Mouse (Mus musculus) adrenal gland, postnatal 36 days (tissue): Measurements from ENCODE around the gene Bmp8a. TPM values are rescaled to one million over a fixed set of nuclear protein-coding genes. Genes with fewer than 3 reads are reported as not detected.

Source experiments
- DNase-seq, 2 experiments: peaks; one replicate each; pipeline ENCODE4 v3.0.0; 2021; ENCODE audit warnings: mixed read lengths in 1 of 2
- total RNA-seq, 2 experiments: library from RNA; stranded (reverse); gene quantifications; 2 replicates each; pipeline ENCODE4 v1.2.3; 2021

The Bmp8a gene
- total RNA-seq, 2 experiments from 2014 or later, result 0.13 to 0.20 TPM

DNA sequence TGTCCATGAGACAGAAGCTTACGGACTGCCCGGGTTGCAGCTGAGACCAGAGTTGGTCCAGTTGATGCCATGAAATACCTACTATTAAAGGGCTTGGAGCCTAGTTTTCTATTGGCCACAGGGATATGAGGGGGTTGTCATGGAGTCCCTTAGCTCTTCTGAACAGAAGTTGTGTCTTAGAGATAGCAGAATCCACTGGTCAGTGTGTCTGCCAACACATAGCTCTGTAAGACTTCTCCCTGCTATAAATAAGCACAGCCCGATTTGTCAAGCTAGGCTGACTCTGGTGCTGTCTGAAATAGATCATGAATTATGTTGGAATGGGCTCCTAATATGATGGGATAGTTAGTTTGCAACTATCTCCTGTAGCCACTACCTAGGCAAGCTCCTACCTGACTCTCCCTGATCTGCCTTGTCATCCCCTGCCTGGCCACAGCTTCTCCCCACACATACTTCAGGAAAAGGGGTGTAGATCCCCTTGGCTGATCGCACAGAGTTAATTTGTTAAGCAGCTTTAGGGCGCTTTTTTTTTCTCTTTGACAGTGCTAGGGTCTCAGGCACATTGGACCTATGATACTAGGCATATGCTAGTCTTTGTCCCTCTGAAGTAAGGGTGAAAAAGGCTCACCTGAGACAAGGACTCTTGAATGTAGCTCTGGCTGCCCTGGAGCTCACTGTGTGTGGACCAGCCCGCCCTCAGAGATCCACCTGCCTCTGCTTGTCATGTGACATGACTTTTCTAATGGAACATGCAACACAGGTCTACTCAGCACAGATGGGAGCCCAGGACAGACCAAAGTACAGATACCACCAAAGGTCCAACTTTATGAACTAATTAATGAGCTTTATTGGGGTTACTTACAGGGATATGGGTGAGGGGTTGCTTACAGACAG lies 58.1 kb downstream of the Bmp8a start:
- no peak for DNase-seq

- DNase-seq, result peak; percentile 48 to 52
Observed at GRCm38 (mm10) chr4:123283675-123284064, 59.4 kb downstream of the Bmp8a start.

GRCm38 (mm10) chr4:123282915-123283674 lies 60.0 kb downstream of the Bmp8a start:
- DNase-seq, result peak; percentile 73 to 76

- DNase-seq, result peak; percentile 94 to 97
Observed at GRCm38 (mm10) chr4:123282500-123282899, 60.6 kb downstream of the Bmp8a start.

GRCm38 (mm10) chr4:123280117-123280516 lies 62.9 kb downstream of the Bmp8a start:
- DNase-seq, result no peak

GRCm38 (mm10) chr4:123271063-123271462 lies 72.0 kb downstream of the Bmp8a start:
- DNase-seq, result no peak

Other genes with a start within 250 kb of the Bmp8a start
- not detected for gene Bmp8b, start 238.1 kb downstream of the Bmp8a start, total RNA-seq
- not detected for gene Oxct2b, start 227.0 kb downstream of the Bmp8a start, total RNA-seq
- 10 to 100 TPM; 48.8 to 58.1 TPM for gene Ppie, start 203.3 kb downstream of the Bmp8a start, total RNA-seq
- gene Hpcal4, start 160.0 kb downstream of the Bmp8a start, total RNA-seq, result 1 to 10 TPM; 4.0 to 4.2 TPM
- gene Nt5c1a, start 141.7 kb downstream of the Bmp8a start, total RNA-seq, result 10 to 100 TPM; 44.9 to 55.3 TPM
- gene Heyl, start 109.7 kb downstream of the Bmp8a start, total RNA-seq, result 1 to 10 TPM; 6.2 to 8.6 TPM
- 100 to 1,000 TPM in 1 of 2 experiments, 10 to 100 TPM in 1; 98.0 to 113 TPM for gene Pabpc4, start 80.9 kb downstream of the Bmp8a start, total RNA-seq
- gene Oxct2a, start 19.6 kb downstream of the Bmp8a start, total RNA-seq, result not detected